Mouse (Mus musculus): ENCODE measurements at regions not wholly inside any gene's neighbourhood (a gene's known extent, or its start where the extent isn't known, plus 50 kb on each side); places are given as distances from the start of the nearest gene placed in this dataset.

DNA sequence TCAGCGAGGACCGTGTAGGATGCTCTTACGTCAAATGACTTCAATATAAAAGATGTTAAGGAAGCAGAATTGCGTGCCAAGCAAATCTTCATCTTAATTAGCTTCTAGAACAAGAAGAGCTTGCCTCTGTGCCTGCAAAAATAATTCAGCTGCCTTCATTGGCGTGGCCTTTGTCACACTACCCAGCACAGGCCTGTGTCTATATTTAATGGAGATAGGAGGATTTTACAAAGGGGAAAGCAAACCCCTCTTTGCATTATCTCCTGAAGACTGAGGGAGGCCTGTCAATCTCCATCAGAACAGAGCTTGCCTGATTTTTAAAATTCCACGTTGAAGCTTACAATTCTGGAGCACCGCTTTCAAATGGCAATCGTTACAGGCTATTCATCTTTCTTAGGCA lies 71.3 kb upstream of the Cyyr1 start:
- H3K79me2 ChIP-seq (replicated peaks; ENCODE audit: control insufficient read depth, extremely low read depth, insufficient read depth, poor library complexity, severe bottlenecking): no peaks in the 10 kb centered on the region
- no peak for TF ChIP-seq E2F4 (IDR thresholded peaks at IDR 0.05; ENCODE audit: insufficient replicate concordance, low read depth, low read length)
- TF ChIP-seq USF1 (IDR thresholded peaks at IDR 0.05; ENCODE audit: low read depth, low read length): no peak
- H3K9me3 ChIP-seq (replicated peaks; ENCODE audit: low read length): no peaks in the 10 kb centered on the region
- H3K36me3 ChIP-seq (replicated peaks in 1 of 2; ENCODE audit: control insufficient read depth in 1 of 2, insufficient read depth in 1 of 2, low read length in 1 of 2): no peaks in the 10 kb centered on the region
- no peak for DNase-seq (ENCODE audit: extremely low read depth)
- no peak overlapping the region for H3K27ac ChIP-seq (ENCODE audit: insufficient read depth, low read depth)
- no peak overlapping the region for H3K4me3 ChIP-seq (replicated peaks in 1 of 3; ENCODE audit: low read depth in 2 of 3, low read length in 2 of 3, poor library complexity in 1 of 3)
- dilution Hi-C loops (cut with MboI; ENCODE audit: extremely low pct_ligation_motif_present, extremely low pct_unique_long_range_greater_than_20kb, low sequenced_read_pairs) (no loop called here), in situ Hi-C loops (cut with MboI; ENCODE audit: low pct_ligation_motif_present, low pct_unique_long_range_greater_than_20kb, low sequenced_read_pairs) (no loop called here)
- no peaks in the 10 kb centered on the region for H3K27me3 ChIP-seq (replicated peaks)
- H3K4me1 ChIP-seq (ENCODE audit: control insufficient read depth in 1 of 2, insufficient read depth in 2 of 2): peaks cover 0 to 3% of the 10 kb centered on the region in 2 experiments; a peak in 1 of 4 replicates
- H3K9ac ChIP-seq (ENCODE audit: insufficient read depth, low read depth): no peak overlapping the region
- no peak overlapping the region for H3K4me2 ChIP-seq (ENCODE audit: insufficient read depth, low read depth, poor library complexity, severe bottlenecking)

DNA sequence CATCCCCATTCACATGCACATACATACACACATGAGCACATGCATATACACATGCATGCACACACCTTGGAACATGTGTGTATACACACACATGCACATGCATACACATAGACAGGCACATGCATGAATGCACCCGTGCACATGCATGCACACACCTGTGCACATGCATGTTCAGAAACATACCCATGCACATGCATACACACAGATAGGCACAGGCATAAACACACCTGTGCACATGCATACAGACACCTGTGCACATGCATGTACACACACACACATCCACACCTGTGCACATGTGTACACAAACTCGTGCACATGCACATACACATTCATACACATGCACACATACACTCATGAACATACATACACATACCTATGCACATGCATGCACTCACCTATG lies 50.9 kb upstream of the Cyyr1 start:
- no peaks in the 10 kb centered on the region for H3K36me3 ChIP-seq (replicated peaks in 1 of 2; ENCODE audit: control insufficient read depth in 1 of 2, insufficient read depth in 1 of 2, low read length in 1 of 2)
- peaks cover 0 to 8% of the 10 kb centered on the region in 2 experiments; a peak in 1 of 4 replicates for H3K4me1 ChIP-seq (ENCODE audit: control insufficient read depth in 1 of 2, insufficient read depth in 2 of 2)
- no peak for DNase-seq (ENCODE audit: extremely low read depth)
- in situ Hi-C loops (cut with MboI; ENCODE audit: low pct_ligation_motif_present, low pct_unique_long_range_greater_than_20kb, low sequenced_read_pairs): no loop called here
- H3K27me3 ChIP-seq (replicated peaks): no peaks in the 10 kb centered on the region
- no peak overlapping the region for H3K4me2 ChIP-seq (ENCODE audit: insufficient read depth, low read depth, poor library complexity, severe bottlenecking)
- H3K79me2 ChIP-seq (replicated peaks; ENCODE audit: control insufficient read depth, extremely low read depth, insufficient read depth, poor library complexity, severe bottlenecking): no peaks in the 10 kb centered on the region
- H3K9me3 ChIP-seq (replicated peaks; ENCODE audit: low read length): no peaks in the 10 kb centered on the region
- no peak overlapping the region for H3K27ac ChIP-seq (ENCODE audit: insufficient read depth, low read depth)
- dilution Hi-C loops (cut with MboI; ENCODE audit: extremely low pct_ligation_motif_present, extremely low pct_unique_long_range_greater_than_20kb, low sequenced_read_pairs): no loop called here
- no peak overlapping the region for H3K9ac ChIP-seq (ENCODE audit: insufficient read depth, low read depth)
- TF ChIP-seq MXI1 (IDR thresholded peaks at IDR 0.05; ENCODE audit: low read depth, low read length): no peak
- no peak for TF ChIP-seq SIN3A (IDR thresholded peaks at IDR 0.05; ENCODE audit: low read length)
- TF ChIP-seq ZNF384 (IDR thresholded peaks at IDR 0.05; ENCODE audit: low read depth, low read length): no peak
- no peak for TF ChIP-seq MAFK (IDR thresholded peaks at IDR 0.05; ENCODE audit: insufficient replicate concordance, low read length)
- no peak overlapping the region for H3K4me3 ChIP-seq (replicated peaks in 1 of 3; ENCODE audit: low read depth in 2 of 3, low read length in 2 of 3, poor library complexity in 1 of 3)
